Mouse (Mus musculus) monocyte, adult 5-6 weeks (primary cell): ENCODE measurements around the gene Hmox2. TPM values are rescaled to one million over a fixed set of nuclear protein-coding genes. Genes with fewer than 3 reads are reported as not detected.
A peak's percentile ranks its signal among the peaks of the same experiment; 100 is the strongest.

Source experiments
- ATAC-seq: fragments of 153-309, 156-312 bp; replicated peaks from 2 replicates; pipeline ENCODE4 v1.8.0; 2017; ENCODE audit warnings: mild to moderate bottlenecking; ENCODE audit not compliant: low TSS enrichment, insufficient number of reproducible peaks, severe bottlenecking, poor library complexity, low FRiP score
- total RNA-seq: library from RNA; stranded (forward); fragments of 200-1000, 200-491, 200-594 nt; gene quantifications from 3 replicates; pipeline ENCODE4 v1.2.3, GENCODE M21; 2017

Hmox2 gene
- total RNA-seq, 1 experiment from 2014 or later, result 103 TPM

GRCm38 (mm10) chr16:4722128-4722914 is 3.8 kb upstream of the Hmox2 start:
- peak; percentile 13 for ATAC-seq

- ATAC-seq, result peak; percentile 78
These were observed 3.3 kb upstream of the Hmox2 start for GRCm38 (mm10) chr16:4722915-4723209.

- no peak for ATAC-seq
These were observed 895 bp upstream of the Hmox2 start for GRCm38 (mm10) chr16:4725266-4725665.

GRCm38 (mm10) chr16:4726528-4727128 is 467 bp downstream of the Hmox2 start:
- ATAC-seq, result no peak

GRCm38 (mm10) chr16:4727526-4727925 is 1.4 kb downstream of the Hmox2 start:
- no peak for ATAC-seq

- ATAC-seq, result no peak
These were observed 1.8 kb downstream of the Hmox2 start for GRCm38 (mm10) chr16:4727963-4728362.

GRCm38 (mm10) chr16:4730776-4731358 is 4.7 kb downstream of the Hmox2 start:
- ATAC-seq, result no peak

- no peak for ATAC-seq
These were observed 10.1 kb downstream of the Hmox2 start for GRCm38 (mm10) chr16:4736262-4736661.

- ATAC-seq, result no peak
These were observed 13.8 kb downstream of the Hmox2 start for GRCm38 (mm10) chr16:4739994-4740393.

- no peak for ATAC-seq
These were observed 16.0 kb downstream of the Hmox2 start for GRCm38 (mm10) chr16:4742186-4742585.

- ATAC-seq, result no peak
These were observed 26.0 kb downstream of the Hmox2 start for GRCm38 (mm10) chr16:4752155-4752554.

- ATAC-seq, result no peak
These were observed 27.9 kb downstream of the Hmox2 start for GRCm38 (mm10) chr16:4754045-4754444.

- peak; percentile 63; the same call in 1 of the 2 replicates for ATAC-seq
These were observed 30.6 kb downstream of the Hmox2 start for GRCm38 (mm10) chr16:4756660-4757335.

- no peak for ATAC-seq
These were observed 36.3 kb downstream of the Hmox2 start for GRCm38 (mm10) chr16:4762437-4762836.

- no peak; the same call in 1 of the 2 replicates for ATAC-seq
These were observed 37.1 kb downstream of the Hmox2 start for GRCm38 (mm10) chr16:4763276-4763675.

- ATAC-seq, result no peak
These were observed 39.7 kb downstream of the Hmox2 start for GRCm38 (mm10) chr16:4765852-4766251.

GRCm38 (mm10) chr16:4767012-4767790 is 41.0 kb downstream of the Hmox2 start:
- no peak for ATAC-seq

- no peak for ATAC-seq
These were observed 42.6 kb downstream of the Hmox2 start for GRCm38 (mm10) chr16:4768719-4769118.
